Mouse (Mus musculus) v-Abl transformed pro-B cells (cell line): Measurements from ENCODE around the gene Cdh4.

Experiments used
- in situ Hi-C, 2 experiments: fragments of 400-800 bp; cut with MboI; formaldehyde crosslinking; loops; one replicate each; pipeline ENCODE4 v1.15.1; 2025; ENCODE audit not compliant: unreplicated experiment in 2 of 2

Gene Cdh4

GRCm38 (mm10) chr2:179720366-179720765, 278.1 kb downstream of the Cdh4 start:
- in situ Hi-C loops = no loop called here

DNA sequence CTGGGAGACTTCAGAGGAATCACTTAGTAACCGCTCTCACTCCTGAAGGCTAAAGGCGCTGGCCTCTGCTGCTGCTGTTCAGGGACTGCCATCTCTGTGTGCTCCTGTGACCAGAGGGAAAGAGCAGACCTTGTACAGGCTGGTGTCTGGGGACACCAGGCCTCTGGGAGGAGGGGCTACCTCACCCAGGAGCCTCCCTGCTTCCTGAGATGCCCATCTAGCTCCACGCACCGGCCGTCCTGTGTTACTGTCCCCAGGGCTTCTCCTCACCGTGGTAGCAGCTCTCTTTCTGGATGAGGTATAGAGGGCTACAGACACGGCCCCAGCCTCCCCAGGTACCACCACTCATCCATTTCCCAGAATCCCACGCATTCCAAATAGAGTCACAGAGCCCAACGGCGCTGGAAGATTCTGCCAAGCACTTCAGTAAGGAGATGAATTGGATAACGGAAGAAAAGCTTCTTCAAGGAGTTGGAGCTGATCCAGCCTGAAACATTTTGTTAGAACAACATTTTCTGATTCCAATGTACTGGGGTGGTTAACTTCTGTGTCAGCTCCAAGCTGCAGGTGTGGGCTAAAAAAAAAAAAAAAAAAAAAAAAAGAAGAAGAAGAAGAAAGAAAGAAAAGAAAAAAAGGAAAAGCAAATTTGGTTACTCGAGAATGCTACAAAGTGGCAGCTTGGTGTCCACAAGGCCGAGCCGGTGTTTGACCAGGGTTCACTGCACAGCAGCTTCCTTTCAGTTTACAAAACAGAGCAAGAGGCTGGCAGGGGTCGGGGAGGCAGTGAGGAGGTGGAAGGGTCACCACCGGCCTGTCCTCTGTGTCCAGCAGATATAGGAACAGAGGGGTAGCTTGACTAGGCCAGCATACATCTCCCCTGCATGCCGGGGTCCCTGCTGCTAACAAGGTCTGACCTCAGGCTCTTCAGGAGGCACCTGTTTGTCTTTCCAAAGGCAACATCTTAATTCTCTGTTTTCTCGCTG, 279.6 kb downstream of the Cdh4 start:
- in situ Hi-C loops = no loop called here

GRCm38 (mm10) chr2:179722776-179723386, 280.6 kb downstream of the Cdh4 start:
- in situ Hi-C loops = no loop called here

- in situ Hi-C loops = no loop called here
These were observed 281.2 kb downstream of the Cdh4 start for GRCm38 (mm10) chr2:179723401-179723800.

DNA sequence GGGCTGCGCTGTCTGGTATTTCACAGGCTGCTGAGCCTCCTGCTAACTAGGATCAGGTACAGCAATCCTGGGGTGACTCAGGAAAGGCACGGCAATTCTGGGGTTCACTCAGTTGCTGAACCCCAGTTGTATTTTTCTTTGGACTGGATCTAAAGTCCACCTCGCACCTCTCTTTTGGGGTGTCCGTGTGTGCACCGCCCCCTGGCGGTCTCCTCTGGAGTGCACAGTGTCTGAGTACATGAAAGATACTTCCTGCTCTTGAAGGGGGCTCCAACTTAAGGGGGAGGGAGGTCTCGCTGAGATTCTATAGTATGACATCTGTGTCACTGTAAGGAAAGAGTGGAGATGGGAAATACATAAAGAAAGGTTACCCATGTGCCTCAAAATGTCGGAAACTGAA, 286.8 kb downstream of the Cdh4 start:
- in situ Hi-C loops = no loop called here

DNA sequence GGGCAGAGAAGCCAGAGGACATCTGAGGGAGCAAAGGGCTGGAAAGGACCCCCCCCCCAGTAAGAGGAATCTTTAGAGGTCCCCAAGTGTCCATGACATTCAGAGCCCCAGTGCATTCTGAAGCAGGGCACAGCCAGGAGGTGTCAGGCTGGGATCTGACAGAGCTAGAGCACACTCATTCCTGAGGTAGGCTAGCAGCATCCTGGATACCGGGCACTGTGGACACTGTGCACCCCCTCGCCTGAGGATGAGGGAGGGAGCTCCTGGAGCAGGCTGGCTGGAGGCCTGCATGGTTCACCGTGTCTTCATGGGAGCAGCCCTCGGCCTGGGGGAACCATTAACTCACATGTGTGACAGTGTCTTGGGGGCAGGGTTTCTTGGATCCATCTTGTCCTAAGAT, 287.6 kb downstream of the Cdh4 start:
- in situ Hi-C loops = no loop called here

GRCm38 (mm10) chr2:179733141-179733831, 291.1 kb downstream of the Cdh4 start:
- in situ Hi-C loops = no loop called here

GRCm38 (mm10) chr2:179742419-179742818, 300.2 kb downstream of the Cdh4 start:
- in situ Hi-C loops = no loop called here

DNA sequence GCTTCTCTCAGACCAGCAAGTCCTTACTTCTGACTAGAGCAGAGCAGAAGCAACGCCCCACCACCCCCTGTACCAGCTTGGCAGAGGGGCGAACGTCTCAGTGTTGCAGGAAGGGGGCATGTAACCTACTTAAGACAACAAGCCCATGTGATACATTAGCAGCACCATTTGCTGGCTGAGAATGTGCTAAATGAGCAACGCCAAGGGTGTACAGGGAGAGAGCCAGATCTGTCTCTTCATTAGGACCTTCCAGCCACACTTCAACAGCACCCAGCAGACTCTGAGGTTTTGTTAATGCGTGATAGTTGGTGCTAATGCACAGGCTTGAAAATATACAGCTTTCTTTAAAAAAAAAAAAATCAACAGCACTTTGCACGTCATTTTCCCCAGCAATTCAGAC, 300.6 kb downstream of the Cdh4 start:
- in situ Hi-C loops = no loop called here

- in situ Hi-C loops = no loop called here
These were observed 304.3 kb downstream of the Cdh4 start for GRCm38 (mm10) chr2:179746491-179746890.

DNA sequence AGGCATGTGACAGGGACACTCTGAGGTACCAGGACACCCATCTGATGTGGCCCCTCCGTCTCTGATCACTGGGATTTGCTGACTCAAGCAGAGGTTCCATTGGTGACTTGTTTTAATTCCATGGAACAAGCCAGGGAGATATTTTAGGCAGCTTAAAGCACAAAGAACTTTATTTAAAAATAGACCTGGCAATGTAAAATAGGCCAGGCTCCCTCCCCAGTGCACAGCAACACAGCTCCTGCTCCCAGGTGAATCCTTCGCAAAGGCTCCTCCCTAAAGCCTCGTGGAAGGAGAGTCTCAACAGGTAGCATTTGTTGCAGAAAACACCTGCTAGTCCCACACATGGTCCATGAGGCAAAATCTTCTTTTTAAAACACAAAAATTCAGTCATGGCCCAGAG, 307.2 kb downstream of the Cdh4 start:
- in situ Hi-C loops = no loop called here

GRCm38 (mm10) chr2:179753811-179754210, 311.6 kb downstream of the Cdh4 start:
- in situ Hi-C loops = no loop called here

- in situ Hi-C loops = no loop called here
These were observed 312.5 kb downstream of the Cdh4 start for GRCm38 (mm10) chr2:179754776-179755175.

GRCm38 (mm10) chr2:179761718-179762441, 319.6 kb downstream of the Cdh4 start:
- in situ Hi-C loops = no loop called here

- in situ Hi-C loops = no loop called here
These were observed 320.5 kb downstream of the Cdh4 start for GRCm38 (mm10) chr2:179762521-179763305.

DNA sequence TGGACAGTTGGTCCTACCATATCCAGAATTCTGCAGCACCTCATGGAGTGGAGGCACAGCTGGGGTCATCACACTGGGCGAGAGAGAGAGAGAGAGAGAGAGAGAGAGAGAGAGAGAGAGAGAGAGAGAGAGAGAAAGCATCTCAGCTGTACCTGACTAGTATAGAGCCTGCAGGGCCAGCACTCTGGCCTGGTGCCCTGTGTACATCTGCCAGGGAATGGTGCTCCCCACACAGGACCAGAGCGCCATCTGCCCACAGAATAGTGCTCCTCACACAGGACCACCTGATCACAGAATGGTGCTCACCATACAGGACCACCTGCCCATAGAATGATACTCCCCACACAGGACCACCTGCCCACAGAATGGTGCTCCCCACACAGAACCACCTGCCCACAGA, 322.2 kb downstream of the Cdh4 start:
- in situ Hi-C loops = no loop called here

DNA sequence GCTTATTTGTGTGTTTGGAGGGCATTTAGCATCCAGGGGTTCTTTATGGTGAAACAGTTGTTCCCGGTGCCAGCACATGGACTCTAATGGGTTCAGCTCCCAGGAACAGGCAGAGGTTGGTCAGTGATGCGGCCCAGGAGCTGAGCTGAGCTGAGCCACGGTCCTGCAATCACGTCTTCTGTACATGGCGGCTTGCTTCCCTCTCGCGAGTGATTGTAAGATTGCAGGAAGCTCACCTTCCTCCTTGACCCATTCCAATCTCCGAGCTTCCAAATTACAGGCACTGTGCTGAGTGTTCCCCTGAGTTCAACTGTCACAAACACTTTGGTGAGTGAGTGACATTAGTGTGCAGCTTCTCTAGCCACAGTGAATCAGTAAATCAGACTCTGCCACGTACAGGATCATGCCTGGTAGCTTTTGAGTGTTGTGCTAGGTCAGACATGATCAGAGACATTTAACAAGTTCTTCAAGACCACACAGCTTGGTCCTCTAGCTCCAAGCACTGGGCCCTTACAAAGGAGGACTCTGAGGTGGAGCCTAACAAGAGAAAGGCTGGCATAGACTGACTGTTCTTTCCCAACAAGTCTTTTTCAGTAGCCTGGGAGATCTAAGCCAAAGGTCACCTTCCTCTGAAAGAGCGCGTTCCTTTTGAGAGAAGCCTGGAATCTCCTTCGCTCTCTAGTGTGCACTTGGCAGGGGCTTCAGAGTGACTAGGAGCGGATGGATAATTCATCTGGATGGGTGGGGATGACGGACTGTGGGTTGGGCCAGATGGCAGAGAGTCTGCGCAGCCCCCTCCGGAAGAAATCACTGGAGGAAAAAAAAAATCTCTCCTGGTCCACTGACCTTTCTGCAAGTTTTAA, 324.7 kb downstream of the Cdh4 start:
- in situ Hi-C loops = no loop called here

DNA sequence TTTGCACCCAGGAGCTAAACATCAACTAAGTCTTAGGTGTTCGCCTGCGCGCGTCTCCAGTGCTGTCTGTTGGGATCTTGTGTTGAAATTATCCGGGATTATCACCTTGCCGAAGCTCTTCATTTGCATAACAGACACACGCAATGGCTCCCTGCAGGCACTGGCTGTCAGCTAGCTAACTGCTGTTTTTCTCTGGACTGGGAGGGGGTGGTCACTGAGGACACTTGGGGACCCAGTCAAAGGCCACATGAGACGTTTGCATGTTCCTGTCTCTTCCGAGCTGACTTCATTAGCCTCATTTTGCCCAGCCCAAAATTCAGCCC, 325.3 kb downstream of the Cdh4 start:
- in situ Hi-C loops = no loop called here

DNA sequence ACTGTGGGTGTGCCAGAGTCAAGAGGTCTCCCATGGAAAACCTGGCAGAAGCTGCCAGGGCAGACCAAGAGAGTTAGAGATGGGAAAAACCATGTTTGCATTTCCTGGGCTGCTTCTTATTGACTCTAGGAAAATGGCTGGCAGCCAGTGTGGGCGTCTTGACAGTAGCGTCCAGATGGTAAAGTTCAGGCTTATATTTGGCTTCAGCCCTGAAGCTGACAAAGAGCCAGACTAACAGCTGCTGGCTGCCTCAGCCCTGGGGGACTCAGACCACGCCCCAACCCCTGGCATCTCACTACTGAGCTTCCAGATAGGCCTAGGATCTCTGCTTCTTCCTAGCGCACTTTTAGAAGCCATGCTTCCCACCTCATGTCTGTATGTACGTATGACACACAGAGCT, 326.9 kb downstream of the Cdh4 start:
- in situ Hi-C loops = no loop called here
